Mouse (Mus musculus) layer of hippocampus, adult 11-12 months (tissue): ENCODE data around the gene Vps13d.
"Not testable (repeated sequence)": the region's sequence is repeated elsewhere in the genome, so short reads cannot be mapped to it uniquely, and the experiment has no call there.

Experiments used
- DNase-seq: peaks from one replicate; pipeline ENCODE4 v3.0.0; 2022; ENCODE audit warnings: low spot score

The Vps13d gene

GRCm38 (mm10) chr4:145211076-145211475, 16.3 kb upstream of the Vps13d start:
- no peak for DNase-seq

DNA sequence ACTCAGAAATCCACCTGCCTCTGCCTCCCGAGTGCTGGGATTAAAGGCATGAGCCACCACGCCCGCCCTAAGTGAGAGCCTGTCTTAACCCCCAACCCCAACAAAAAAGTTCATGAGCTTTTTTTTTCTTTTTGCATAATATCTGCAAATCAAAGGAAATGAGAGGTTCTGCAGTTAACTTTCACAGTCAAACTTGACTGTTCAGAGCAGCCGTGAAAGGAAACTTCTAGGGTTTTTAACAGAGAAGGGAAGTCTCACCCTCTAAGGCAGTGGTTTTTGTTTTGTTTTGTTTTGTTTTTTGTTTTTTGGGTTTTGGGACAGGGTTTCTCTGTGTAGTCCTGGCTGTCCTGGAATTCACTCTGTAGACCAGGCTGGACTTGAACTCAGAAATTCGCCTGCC, 15.8 kb upstream of the Vps13d start:
- DNase-seq, result no peak

DNA sequence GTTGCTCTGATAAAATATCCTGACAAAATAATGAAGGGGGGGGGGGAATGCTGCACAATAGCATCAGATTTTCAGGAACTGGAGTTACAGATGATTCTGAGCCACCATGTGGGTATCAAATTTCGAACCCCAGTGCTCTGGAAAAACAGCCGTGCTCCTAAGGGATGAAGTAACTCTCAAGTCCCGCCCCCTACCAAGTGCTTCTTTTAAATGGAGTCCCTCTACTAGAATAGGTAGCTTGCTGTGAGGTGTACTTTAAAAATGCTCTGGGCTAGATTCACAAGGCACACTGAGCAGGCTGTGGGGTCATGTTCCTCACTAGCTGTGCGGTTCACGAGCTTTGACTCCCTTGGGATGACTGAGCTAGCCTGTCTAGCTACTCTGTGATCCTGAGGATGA, 14.9 kb upstream of the Vps13d start:
- DNase-seq, result no peak

DNA sequence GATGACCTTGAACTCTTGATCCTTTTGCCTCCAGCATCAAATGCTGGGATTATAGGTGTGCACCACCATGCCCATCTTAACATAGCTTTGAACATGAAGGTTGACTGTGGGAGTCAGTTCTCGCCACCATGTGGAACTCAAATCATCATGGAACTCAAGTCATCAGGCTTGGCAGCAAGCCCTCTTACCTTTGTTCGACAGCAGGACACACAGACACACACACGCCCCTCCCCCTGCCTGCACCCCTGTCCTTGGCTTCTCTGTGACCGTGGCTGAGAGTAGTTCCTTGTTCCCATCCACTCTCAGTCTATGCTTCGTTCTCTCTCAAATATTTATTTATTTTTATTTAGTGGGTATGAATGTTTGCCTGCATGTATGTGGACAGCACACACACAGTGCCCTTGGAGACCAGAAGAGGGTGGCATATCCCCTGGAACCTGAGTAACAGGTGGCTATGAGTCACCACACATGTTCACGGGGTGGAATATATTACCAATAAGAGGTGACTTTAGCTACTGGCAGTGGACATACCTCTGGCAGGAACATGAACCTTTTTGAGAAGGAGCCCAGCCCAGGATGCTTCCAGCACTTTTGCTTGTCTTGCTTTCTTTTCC, 14.4 kb upstream of the Vps13d start:
- DNase-seq, result no peak

GRCm38 (mm10) chr4:145207718-145208371, 13.0 kb upstream of the Vps13d start:
- DNase-seq, result peak; percentile 59

GRCm38 (mm10) chr4:145204779-145205178, 10.0 kb upstream of the Vps13d start:
- DNase-seq, result no peak

- DNase-seq, result no peak
These were observed 8.5 kb upstream of the Vps13d start for GRCm38 (mm10) chr4:145203305-145203704.

DNA sequence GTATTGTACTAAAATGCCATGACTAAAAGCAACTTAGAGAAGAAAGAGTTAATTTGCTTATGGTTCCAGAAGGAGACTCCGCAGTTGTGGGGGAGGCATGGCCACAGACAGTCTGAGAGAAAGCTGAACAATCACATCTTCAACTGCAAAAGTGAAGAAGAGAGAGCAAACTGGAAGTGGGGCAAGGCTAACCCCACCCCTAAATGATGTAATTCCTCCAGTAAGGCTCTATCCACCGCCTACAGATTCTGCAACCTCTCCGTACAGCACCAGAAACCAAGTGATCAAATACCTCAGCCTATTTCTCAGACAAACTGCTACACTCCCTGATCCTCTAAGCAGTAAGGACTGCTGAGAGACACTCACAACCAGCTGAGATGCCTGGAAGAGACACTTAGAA, 6.6 kb upstream of the Vps13d start:
- DNase-seq, result no peak

- peak; percentile 51 for DNase-seq
These were observed 5.3 kb upstream of the Vps13d start for GRCm38 (mm10) chr4:145199982-145200699.

DNA sequence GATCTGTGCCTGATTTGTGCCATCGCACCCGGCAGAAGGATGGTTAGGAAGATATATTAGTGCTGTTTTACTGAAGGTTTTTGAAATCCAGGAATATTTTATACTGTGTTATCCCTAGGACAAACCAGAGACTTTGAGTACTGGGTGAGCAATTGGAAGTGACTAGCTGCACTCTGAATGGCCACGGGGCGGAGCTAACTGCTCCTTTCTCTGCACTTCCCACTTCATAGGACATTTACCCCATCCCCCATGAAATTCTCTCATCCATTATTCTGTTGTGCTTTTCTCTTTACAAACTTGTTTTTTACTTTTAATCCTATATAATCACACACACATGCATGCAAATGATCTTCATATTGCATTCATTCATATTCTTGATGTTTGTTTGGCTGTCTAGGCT, 1.8 kb upstream of the Vps13d start:
- DNase-seq, result no peak

GRCm38 (mm10) chr4:145195172-145195571, 367 bp upstream of the Vps13d start:
- DNase-seq, result no peak

GRCm38 (mm10) chr4:145193991-145194511, 754 bp downstream of the Vps13d start:
- no peak for DNase-seq

- no peak for DNase-seq
These were observed 1.4 kb downstream of the Vps13d start for GRCm38 (mm10) chr4:145193406-145193805.

DNA sequence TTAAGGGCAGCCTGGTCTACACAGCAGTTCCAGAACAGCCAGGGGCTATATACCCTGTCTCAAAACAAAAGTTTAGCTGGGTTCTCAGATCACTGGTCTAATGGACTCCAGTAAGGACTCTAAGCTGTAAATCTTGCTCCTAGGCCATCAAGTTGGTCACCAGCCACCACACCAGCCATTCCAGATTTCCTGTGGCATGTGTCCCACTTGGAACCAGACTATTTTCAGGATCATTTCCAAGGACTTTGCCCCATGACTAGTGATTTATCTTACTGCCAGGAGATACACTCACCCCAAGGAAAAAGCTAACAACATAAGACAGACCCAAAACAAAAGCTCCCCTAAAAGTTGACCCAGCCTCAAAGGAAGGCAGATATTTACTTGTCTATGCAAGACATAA, 2.1 kb downstream of the Vps13d start:
- no peak for DNase-seq

GRCm38 (mm10) chr4:145188561-145188960, 6.2 kb downstream of the Vps13d start:
- no peak for DNase-seq

- DNase-seq, result no peak
These were observed 7.2 kb downstream of the Vps13d start for GRCm38 (mm10) chr4:145187619-145188018.

DNA sequence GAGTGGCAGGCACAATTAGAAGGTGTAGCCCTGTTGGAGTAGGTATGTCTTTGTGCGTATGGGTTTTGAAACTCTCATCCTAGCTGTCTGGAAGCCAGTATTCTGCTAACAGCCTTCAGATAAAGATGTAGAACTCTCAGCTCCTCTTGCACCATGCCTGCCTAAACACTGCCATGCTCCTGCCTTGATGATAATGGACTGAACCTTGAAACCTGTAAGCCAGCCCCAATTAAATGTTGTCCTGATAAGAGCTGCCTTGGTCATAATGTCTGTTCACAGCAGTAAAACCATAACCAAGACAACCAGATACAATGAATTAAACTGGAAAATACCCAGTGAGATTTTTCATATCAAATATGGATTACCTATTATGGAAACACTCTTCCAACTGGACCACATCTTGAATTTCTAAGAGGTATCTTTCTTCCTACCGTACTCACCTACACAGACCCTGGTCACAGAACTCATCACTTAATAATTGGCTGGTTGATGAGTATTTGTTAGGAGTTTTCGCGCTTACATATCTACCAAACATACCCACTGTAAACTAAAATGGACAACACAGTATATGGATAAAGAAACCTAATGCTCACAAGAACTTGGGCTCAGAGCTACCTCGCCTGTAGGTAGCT, 15.8 kb downstream of the Vps13d start:
- no peak for DNase-seq

GRCm38 (mm10) chr4:145165542-145165941, 29.3 kb downstream of the Vps13d start:
- not testable (repeated sequence) for DNase-seq

DNA sequence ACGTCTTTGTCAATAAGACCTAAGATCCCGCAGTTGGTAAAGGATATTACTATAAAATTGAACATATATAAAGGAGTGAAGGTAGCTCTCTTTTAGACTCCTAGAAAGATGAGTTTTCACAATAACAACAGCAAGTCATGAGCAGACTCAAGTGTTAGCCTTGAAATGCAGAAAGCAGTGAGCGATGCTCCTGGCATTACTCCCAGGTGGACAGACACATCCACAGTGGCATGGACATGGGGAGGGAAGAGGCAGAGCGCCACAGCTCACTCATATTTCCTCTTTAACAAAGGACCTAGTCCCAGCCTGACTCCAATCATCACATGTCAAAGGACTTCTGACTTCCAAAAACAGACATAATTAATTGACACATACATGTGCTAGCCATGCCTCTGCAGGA, 30.7 kb downstream of the Vps13d start:
- DNase-seq, result no peak

DNA sequence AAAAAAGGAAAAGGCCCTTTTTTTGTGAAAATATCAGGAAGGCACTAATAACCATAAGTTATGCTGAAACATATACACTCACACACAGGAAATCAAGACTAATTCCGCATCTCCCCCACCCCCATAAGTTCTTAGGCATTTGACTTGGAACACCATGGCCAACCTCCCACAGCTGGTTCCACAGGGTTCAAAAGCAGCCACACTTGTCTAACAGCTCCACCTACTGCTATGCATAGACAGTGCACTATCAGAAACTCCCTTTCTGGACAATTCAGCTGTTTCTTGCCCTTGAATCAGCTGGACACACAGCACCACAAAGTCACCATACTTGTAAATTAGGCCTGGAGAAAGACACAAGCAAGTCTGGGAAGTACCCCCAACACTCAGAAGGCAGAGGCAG, 33.6 kb downstream of the Vps13d start:
- DNase-seq, result no peak

- no peak for DNase-seq
These were observed 38.8 kb downstream of the Vps13d start for GRCm38 (mm10) chr4:145155956-145156355.

- DNase-seq, result no peak
These were observed 43.7 kb downstream of the Vps13d start for GRCm38 (mm10) chr4:145151103-145151486.
